Mouse (Mus musculus) myocyte (in vitro differentiated cells): ENCODE measurements around the gene Fbxo11. TPM values are rescaled to one million over a fixed set of nuclear protein-coding genes. Genes with fewer than 3 reads are reported as not detected.
A peak's percentile ranks its signal among the peaks of the same experiment; 100 is the strongest.

ENCODE experiments used
- H3K27me3 ChIP-seq: one replicate; pipeline ENCODE4 v1.6.1; 2011; ENCODE audit not compliant: control insufficient read depth, insufficient read depth, insufficient read length
- H3K36me3 ChIP-seq: one replicate; pipeline ENCODE4 v1.6.1; 2011; ENCODE audit not compliant: control insufficient read depth, insufficient read depth
- H3K4me2 ChIP-seq: one replicate; pipeline ENCODE4 v1.6.1; 2011; ENCODE audit warnings: low read depth, control low read depth
- H3K4me3 ChIP-seq: one replicate; pipeline ENCODE4 v1.5.1; 2011; ENCODE audit warnings: mild to moderate bottlenecking, control low read depth, moderate library complexity
- H3K79me2 ChIP-seq: one replicate; pipeline ENCODE4 v1.6.1; 2011; ENCODE audit not compliant: control insufficient read depth, insufficient read depth
- H3ac ChIP-seq: one replicate; pipeline ENCODE4 v1.6.1; 2011; ENCODE audit not compliant: control insufficient read depth, insufficient read length
- CEBPB ChIP-seq: IDR thresholded peaks from 2 replicates; pipeline ENCODE4 v1.6.1; 2011; ENCODE audit warnings: mild to moderate bottlenecking, moderate library complexity; ENCODE audit not compliant: poor library complexity, insufficient read depth, severe bottlenecking
- E2F4 ChIP-seq: IDR thresholded peaks from one replicate; pipeline ENCODE4 v1.6.1; 2011; ENCODE audit warnings: mild to moderate bottlenecking, control low read depth, moderate library complexity; ENCODE audit not compliant: insufficient read depth
- MAX ChIP-seq: IDR thresholded peaks from one replicate; pipeline ENCODE4 v1.6.1; 2011; ENCODE audit warnings: low read depth, mild to moderate bottlenecking, control low read depth
- MYOD1 ChIP-seq, 3 experiments: IDR thresholded peaks; one replicate each; pipeline ENCODE4 v1.6.1; 2011; ENCODE audit warnings: control low read depth in 2 of 3, low read depth in 2 of 3, mild to moderate bottlenecking in 2 of 3, moderate library complexity in 1 of 3; ENCODE audit not compliant: insufficient read length in 2 of 3, control insufficient read depth in 1 of 3
- MYOG ChIP-seq, 3 experiments: IDR thresholded peaks; one replicate each; pipeline ENCODE4 v1.6.1; 2011; ENCODE audit warnings: control low read depth in 2 of 3, low read depth in 2 of 3, mild to moderate bottlenecking in 2 of 3; ENCODE audit not compliant: insufficient read length in 2 of 3, control insufficient read depth in 1 of 3, insufficient read depth in 1 of 3
- POLR2A ChIP-seq: IDR thresholded peaks from one replicate; pipeline ENCODE4 v1.6.1; 2011; ENCODE audit warnings: low read depth, mild to moderate bottlenecking, control low read depth, moderate library complexity; ENCODE audit not compliant: insufficient read length
- POLR2AphosphoS2 ChIP-seq: IDR thresholded peaks from one replicate; pipeline ENCODE4 v1.6.1; 2011; ENCODE audit warnings: low read depth, control low read depth; ENCODE audit not compliant: insufficient read length
- REST ChIP-seq: IDR thresholded peaks from one replicate; pipeline ENCODE4 v1.6.1; 2011; ENCODE audit warnings: mild to moderate bottlenecking, control low read depth, moderate library complexity; ENCODE audit not compliant: insufficient read depth, insufficient read length
- SRF ChIP-seq: IDR thresholded peaks from one replicate; pipeline ENCODE4 v1.6.1; 2011; ENCODE audit warnings: low read depth; ENCODE audit not compliant: control insufficient read depth, insufficient read length
- TCF12 ChIP-seq: IDR thresholded peaks from one replicate; pipeline ENCODE4 v1.6.1; 2011; ENCODE audit warnings: mild to moderate bottlenecking, control low read depth; ENCODE audit not compliant: poor library complexity, insufficient read depth, severe bottlenecking
- TCF3 ChIP-seq: IDR thresholded peaks from one replicate; pipeline ENCODE4 v1.6.1; 2011; ENCODE audit warnings: low read depth, control low read depth; ENCODE audit not compliant: insufficient read length
- USF1 ChIP-seq: IDR thresholded peaks from one replicate; pipeline ENCODE4 v1.6.1; 2011; ENCODE audit warnings: low read depth, mild to moderate bottlenecking, control low read depth, moderate library complexity
- polyA plus RNA-seq: library from polyadenylated mRNA; unstranded; fragments of >200 nt; fragmentation: generic; extraction: Trizol; gene quantifications from one replicate; pipeline ENCODE4 v1.2.1, GENCODE M21; 2012; ENCODE audit warnings: missing spikeins

The Fbxo11 gene
- polyA plus RNA-seq, 1 experiment: 15.4 TPM

GRCm38 (mm10) chr17:88068024-88068719 is 3.1 kb upstream of the Fbxo11 start:
- no peak overlapping the region for H3ac ChIP-seq
- peak overlapping the region; percentile 85 for H3K4me2 ChIP-seq
- peak overlapping the region; percentile 90 for H3K4me3 ChIP-seq
- peaks cover 31% of the 10 kb centered on the region for H3K79me2 ChIP-seq
- TF ChIP-seq POLR2A (no peak), CEBPB (no peak), SRF (no peak), TCF3 (no peak), TCF12 (no peak), USF1 (no peak), MYOD1 (IDR thresholded peaks at IDR 0.05; ENCODE audit: control insufficient read depth in 1 of 3, insufficient read length in 2 of 3, low read depth in 2 of 3) (no peak), E2F4 (no peak), POLR2AphosphoS2 (no peak)
- no peaks in the 10 kb centered on the region for H3K27me3 ChIP-seq
- no peaks in the 10 kb centered on the region for H3K36me3 ChIP-seq

- H3ac ChIP-seq: no peak overlapping the region
- no peaks in the 10 kb centered on the region for H3K36me3 ChIP-seq
- TF ChIP-seq E2F4 (no peak), MAX (no peak), POLR2A (no peak), TCF12 (no peak), MYOG (IDR thresholded peaks at IDR 0.05; ENCODE audit: control insufficient read depth in 1 of 3, insufficient read depth in 1 of 3, insufficient read length in 2 of 3, low read depth in 2 of 3) (no peak), TCF3 (no peak), REST (no peak), SRF (no peak), CEBPB (no peak), POLR2AphosphoS2 (no peak), USF1 (no peak)
- H3K27me3 ChIP-seq: no peaks in the 10 kb centered on the region
- H3K79me2 ChIP-seq: peaks cover 40% of the 10 kb centered on the region
- H3K4me3 ChIP-seq: peak overlapping the region; percentile 90
- H3K4me2 ChIP-seq: peak overlapping the region; percentile 85
These were observed 2.3 kb upstream of the Fbxo11 start for GRCm38 (mm10) chr17:88067202-88067901.

- Histone ChIP-seq H3K79me2 (peaks cover 45% of the 10 kb centered on the region), H3K4me3 (peak overlapping the region; percentile 90), H3ac (no peak overlapping the region), H3K27me3 (no peaks in the 10 kb centered on the region), H3K4me2 (peak overlapping the region; percentile 85), H3K36me3 (no peaks in the 10 kb centered on the region)
- no peak for TF ChIP-seq TCF12
- no peak for TF ChIP-seq TCF3
- no peak for TF ChIP-seq MAX
- no peak for TF ChIP-seq POLR2AphosphoS2
- no peak for TF ChIP-seq MYOG (IDR thresholded peaks at IDR 0.05; ENCODE audit: control insufficient read depth in 1 of 3, insufficient read depth in 1 of 3, insufficient read length in 2 of 3, low read depth in 2 of 3)
- TF ChIP-seq CEBPB: no peak
- TF ChIP-seq E2F4: no peak
These were observed 1.7 kb upstream of the Fbxo11 start for GRCm38 (mm10) chr17:88066799-88067198.

GRCm38 (mm10) chr17:88065801-88066646 is 933 bp upstream of the Fbxo11 start:
- Histone ChIP-seq H3K36me3 (no peaks in the 10 kb centered on the region), H3ac (peak overlapping the region; percentile 99), H3K27me3 (no peaks in the 10 kb centered on the region), H3K4me3 (peak overlapping the region; percentile 90), H3K79me2 (peaks cover 53% of the 10 kb centered on the region), H3K4me2 (peak overlapping the region; percentile 85)
- peak; percentile 79; the same call in 1 of the 2 replicates for TF ChIP-seq CEBPB
- TF ChIP-seq E2F4: no peak
- peak; percentile 28 for TF ChIP-seq REST
- peak; percentile 14 for TF ChIP-seq SRF
- no peak for TF ChIP-seq USF1
- TF ChIP-seq TCF12: no peak
- TF ChIP-seq MYOG (IDR thresholded peaks at IDR 0.05; ENCODE audit: control insufficient read depth in 1 of 3, insufficient read depth in 1 of 3, insufficient read length in 2 of 3, low read depth in 2 of 3): no peak
- no peak for TF ChIP-seq TCF3
- TF ChIP-seq MAX: no peak
- peak; percentile 78 for TF ChIP-seq POLR2AphosphoS2
- TF ChIP-seq POLR2A: peak; percentile 85
- TF ChIP-seq MYOD1 (IDR thresholded peaks at IDR 0.05; ENCODE audit: control insufficient read depth in 1 of 3, insufficient read length in 2 of 3, low read depth in 2 of 3): peak in 1 of 3 experiments; percentile 15
